Mouse (Mus musculus): ENCODE measurements around the gene Adgrg6. TPM values are rescaled to one million over a fixed set of nuclear protein-coding genes. Genes with fewer than 3 reads are reported as not detected.
A peak's percentile ranks its signal among the peaks of the same experiment; 100 is the strongest.

Adgrg6 gene
- 1 to 10 TPM; 2.5 to 2.7 TPM for total RNA-seq (2021)
- 0.84 and 1.4 TPM in 2 replicates for polyA plus RNA-seq (2012; rRNA removed)
- long read RNA-seq, full-length matches to known transcripts = 1 of 3 reads
- long read RNA-seq, partial matches to known transcripts = 0 of 3 reads
- long read RNA-seq, other reads (novel, unspliced or antisense) = 2 of 3 reads

GRCm38 (mm10) chr10:14544941-14545717 lies at the start of gene Adgrg6:
Adgrg6 (minus strand) TSS chr10:14545659.
- Histone ChIP-seq H3K27me3 (ENCODE audit: control insufficient read depth, insufficient read depth, low read length) (peaks cover 6% of the 10 kb centered on the region), H3K79me2 (replicated peaks; ENCODE audit: control insufficient read depth, insufficient read depth, low read length) (no peaks in the 10 kb centered on the region), H3K4me1 (ENCODE audit: control insufficient read depth, insufficient read depth, low read length) (no peaks in the 10 kb centered on the region), H3K4me3 (peak within 1 kb of the TSS; percentile 50), H3K9ac (ENCODE audit: low read depth, low read length) (peak within 1 kb of the TSS; percentile 61), H3K27ac (no peak within 1 kb of the TSS; the same call in 1 of the 2 replicates), H3K36me3 (ENCODE audit: control insufficient read depth, insufficient read depth, low read length) (no peaks in the 10 kb centered on the region)
- TF ChIP-seq EP300 (IDR thresholded peaks at IDR 0.05; ENCODE audit: insufficient read depth, low read depth, low read length) (no peak), CTCF (IDR thresholded peaks at IDR 0.05) (no peak), POLR2A (IDR thresholded peaks at IDR 0.05; ENCODE audit: insufficient read depth, low read depth, low read length) (no peak)
- WGBS = 1% methylated on average over 81 of the region's 81 CpGs
- intact Hi-C loops (cut with DNase I) = no loop called here
- peak; percentile 66 for DNase-seq

- no peaks in the 10 kb centered on the region for H3K4me1 ChIP-seq (ENCODE audit: control insufficient read depth, insufficient read depth, low read length)
- no peak overlapping the region for H3K27ac ChIP-seq
- no peaks in the 10 kb centered on the region; the same call in 1 of the 2 replicates for H3K27me3 ChIP-seq (ENCODE audit: control insufficient read depth, insufficient read depth, low read length)
- intact Hi-C loops (cut with DNase I) = no loop called here
- H3K79me2 ChIP-seq (replicated peaks; ENCODE audit: control insufficient read depth, insufficient read depth, low read length) = no peaks in the 10 kb centered on the region
- H3K36me3 ChIP-seq (ENCODE audit: control insufficient read depth, insufficient read depth, low read length) = no peaks in the 10 kb centered on the region
- DNase-seq = no peak
- WGBS = 81% methylated on average over 1 of the region's 1 CpGs
- TF ChIP-seq CTCF (IDR thresholded peaks at IDR 0.05) = no peak
- TF ChIP-seq POLR2A (IDR thresholded peaks at IDR 0.05; ENCODE audit: insufficient read depth, low read depth, low read length) = no peak
- no peak for TF ChIP-seq EP300 (IDR thresholded peaks at IDR 0.05; ENCODE audit: insufficient read depth, low read depth, low read length)
- H3K9ac ChIP-seq (ENCODE audit: low read depth, low read length) = no peak overlapping the region
- no peak overlapping the region for H3K4me3 ChIP-seq
Observed at GRCm38 (mm10) chr10:14592215-14592614, 46.8 kb upstream of the Adgrg6 start.

GRCm38 (mm10) chr10:14590816-14591215 lies 45.4 kb upstream of the Adgrg6 start:
- Histone ChIP-seq H3K9ac (ENCODE audit: low read depth, low read length) (no peak overlapping the region), H3K27ac (no peak overlapping the region), H3K27me3 (ENCODE audit: control insufficient read depth, insufficient read depth, low read length) (no peaks in the 10 kb centered on the region; the same call in 1 of the 2 replicates), H3K79me2 (replicated peaks; ENCODE audit: control insufficient read depth, insufficient read depth, low read length) (no peaks in the 10 kb centered on the region), H3K4me3 (no peak overlapping the region), H3K36me3 (ENCODE audit: control insufficient read depth, insufficient read depth, low read length) (no peaks in the 10 kb centered on the region), H3K4me1 (ENCODE audit: control insufficient read depth, insufficient read depth, low read length) (no peaks in the 10 kb centered on the region)
- DNase-seq = no peak
- TF ChIP-seq EP300 (IDR thresholded peaks at IDR 0.05; ENCODE audit: insufficient read depth, low read depth, low read length) = no peak
- no peak for TF ChIP-seq CTCF (IDR thresholded peaks at IDR 0.05)
- no peak for TF ChIP-seq POLR2A (IDR thresholded peaks at IDR 0.05; ENCODE audit: insufficient read depth, low read depth, low read length)
- 54% methylated on average over 2 of the region's 2 CpGs for WGBS
- intact Hi-C loops (cut with DNase I) = no loop called here

GRCm38 (mm10) chr10:14589667-14590066 lies 44.2 kb upstream of the Adgrg6 start:
- TF ChIP-seq EP300 (IDR thresholded peaks at IDR 0.05; ENCODE audit: insufficient read depth, low read depth, low read length) (no peak), CTCF (IDR thresholded peaks at IDR 0.05) (no peak), POLR2A (IDR thresholded peaks at IDR 0.05; ENCODE audit: insufficient read depth, low read depth, low read length) (no peak)

GRCm38 (mm10) chr10:14583496-14583895 lies 38.0 kb upstream of the Adgrg6 start:
- Histone ChIP-seq H3K27ac (no peak overlapping the region), H3K4me1 (ENCODE audit: control insufficient read depth, insufficient read depth, low read length) (no peaks in the 10 kb centered on the region), H3K27me3 (ENCODE audit: control insufficient read depth, insufficient read depth, low read length) (0 out of 2 replicates have a peak, but pooled peaks cover 1% of the 10 kb centered on the region), H3K79me2 (replicated peaks; ENCODE audit: control insufficient read depth, insufficient read depth, low read length) (no peaks in the 10 kb centered on the region), H3K36me3 (ENCODE audit: control insufficient read depth, insufficient read depth, low read length) (no peaks in the 10 kb centered on the region), H3K9ac (ENCODE audit: low read depth, low read length) (no peak overlapping the region), H3K4me3 (no peak overlapping the region)
- TF ChIP-seq POLR2A (IDR thresholded peaks at IDR 0.05; ENCODE audit: insufficient read depth, low read depth, low read length) = no peak
- TF ChIP-seq EP300 (IDR thresholded peaks at IDR 0.05; ENCODE audit: insufficient read depth, low read depth, low read length) = no peak
- no peak for TF ChIP-seq CTCF (IDR thresholded peaks at IDR 0.05)
- WGBS = 89% methylated on average over 1 of the region's 1 CpGs
- intact Hi-C loops (cut with DNase I) = no loop called here
- no peak for DNase-seq

More at GRCm38 (mm10) chr10:14589667-14590066, 44.2 kb upstream of the Adgrg6 start:
- Histone ChIP-seq H3K27me3 (ENCODE audit: control insufficient read depth, insufficient read depth, low read length) (no peaks in the 10 kb centered on the region; the same call in 1 of the 2 replicates), H3K9ac (ENCODE audit: low read depth, low read length) (no peak overlapping the region), H3K79me2 (replicated peaks; ENCODE audit: control insufficient read depth, insufficient read depth, low read length) (no peaks in the 10 kb centered on the region), H3K4me3 (no peak overlapping the region), H3K4me1 (ENCODE audit: control insufficient read depth, insufficient read depth, low read length) (no peaks in the 10 kb centered on the region), H3K36me3 (ENCODE audit: control insufficient read depth, insufficient read depth, low read length) (no peaks in the 10 kb centered on the region), H3K27ac (no peak overlapping the region)
- DNase-seq = no peak
- WGBS = 71% methylated on average over 6 of the region's 6 CpGs
- intact Hi-C loops (cut with DNase I) = no loop called here

- H3K27ac ChIP-seq = no peak overlapping the region
- no peak overlapping the region for H3K4me3 ChIP-seq
- WGBS = 69% methylated on average over 4 of the region's 4 CpGs
- H3K9ac ChIP-seq (ENCODE audit: low read depth, low read length) = no peak overlapping the region
- DNase-seq = no peak
- TF ChIP-seq CTCF (IDR thresholded peaks at IDR 0.05) (no peak), POLR2A (IDR thresholded peaks at IDR 0.05; ENCODE audit: insufficient read depth, low read depth, low read length) (no peak), EP300 (IDR thresholded peaks at IDR 0.05; ENCODE audit: insufficient read depth, low read depth, low read length) (no peak)
- H3K79me2 ChIP-seq (replicated peaks; ENCODE audit: control insufficient read depth, insufficient read depth, low read length) = no peaks in the 10 kb centered on the region
- intact Hi-C loops (cut with DNase I) = no loop called here
- no peaks in the 10 kb centered on the region for H3K36me3 ChIP-seq (ENCODE audit: control insufficient read depth, insufficient read depth, low read length)
- no peaks in the 10 kb centered on the region for H3K4me1 ChIP-seq (ENCODE audit: control insufficient read depth, insufficient read depth, low read length)
- no peaks in the 10 kb centered on the region for H3K27me3 ChIP-seq (ENCODE audit: control insufficient read depth, insufficient read depth, low read length)
Observed at GRCm38 (mm10) chr10:14574255-14574654, 28.8 kb upstream of the Adgrg6 start.
